Mouse (Mus musculus) intestine, embryonic 15.5 days (tissue): Measurements from ENCODE around the gene Gjd3. TPM values are rescaled to one million over a fixed set of nuclear protein-coding genes. Genes with fewer than 3 reads are reported as not detected.

Experiments used
- ATAC-seq: fragments of 200-750 bp; cut with Nextera tagmentation; 2 replicates; pipeline ENCODE4 v1.8.0; 2017; ENCODE audit warnings: moderate TSS enrichment, moderate library complexity
- H3K27ac ChIP-seq: fragments of 300-500 bp; sonication (generic); 2 replicates; pipeline ENCODE4 v1.5.1; 2015; ENCODE audit warnings: mild to moderate bottlenecking, inconsistent platforms
- H3K27me3 ChIP-seq: fragments of 300-500 bp; sonication (generic); replicated peaks from 2 replicates; pipeline ENCODE4 v1.6.1; 2015; ENCODE audit warnings: inconsistent platforms
- H3K36me3 ChIP-seq: fragments of 300-500 bp; sonication (generic); 2 replicates; pipeline ENCODE4 v1.6.1; 2015; ENCODE audit warnings: inconsistent platforms
- H3K4me1 ChIP-seq: fragments of 300-500 bp; sonication (generic); replicated peaks from 2 replicates; pipeline ENCODE4 v1.6.1; 2015; ENCODE audit warnings: inconsistent platforms
- H3K4me2 ChIP-seq: fragments of 300-500 bp; sonication (generic); replicated peaks from 2 replicates; pipeline ENCODE4 v1.6.1; 2015; ENCODE audit warnings: mild to moderate bottlenecking, inconsistent platforms
- H3K4me3 ChIP-seq: fragments of 300-500 bp; sonication (generic); replicated peaks from 2 replicates; pipeline ENCODE4 v1.5.1; 2015; ENCODE audit warnings: inconsistent platforms
- H3K9ac ChIP-seq: fragments of 300-500 bp; sonication (generic); 2 replicates; pipeline ENCODE4 v1.6.1; 2015; ENCODE audit warnings: inconsistent platforms
- H3K9me3 ChIP-seq: fragments of 300-500 bp; sonication (generic); 2 replicates; pipeline ENCODE4 v1.6.1; 2016; ENCODE audit warnings: inconsistent platforms
- WGBS: fragments of 180-500 bp; shearing (Covaris S2); methylation state at CpG from one replicate; pipeline ENCODE4 v1.1.7; 2015; 5-methylcytosine and 5-hydroxymethylcytosine counted together
- polyA plus RNA-seq: library from polyadenylated mRNA; unstranded; fragments of >200 nt; fragmentation: Nextera tagmentation; extraction: Ambion mirVana; gene quantifications from 2 replicates; pipeline ENCODE4 v1.2.1, GENCODE M21; 2015

Gjd3 gene
- polyA plus RNA-seq, 1 experiment from 2014 or later: 0.35 TPM

- H3K4me2 ChIP-seq: peak overlapping the region; percentile 98
- H3K27me3 ChIP-seq: no peaks in the 10 kb centered on the region
- no peaks in the 10 kb centered on the region for H3K9me3 ChIP-seq
- H3K9ac ChIP-seq: peak overlapping the region; percentile 26; the same call in 1 of the 2 replicates
- H3K27ac ChIP-seq: peak overlapping the region; percentile 97
- peaks cover 9% of the 10 kb centered on the region; the same call in 1 of the 2 replicates for H3K36me3 ChIP-seq
- H3K4me3 ChIP-seq: peak overlapping the region; percentile 78
- whole genome bisulfite sequencing: 18% methylated on average over 11 of the region's 11 CpGs
- no peak for ATAC-seq
- peaks cover 90% of the 10 kb centered on the region for H3K4me1 ChIP-seq
Measured at GRCm38 (mm10) chr11:98965416-98966077, 17.3 kb downstream of the Gjd3 start.

- Histone ChIP-seq H3K27me3 (no peaks in the 10 kb centered on the region), H3K9ac (peak overlapping the region; percentile 33), H3K9me3 (no peaks in the 10 kb centered on the region), H3K4me1 (peaks cover 84% of the 10 kb centered on the region), H3K27ac (peak overlapping the region; percentile 97), H3K36me3 (peaks cover 9% of the 10 kb centered on the region; the same call in 1 of the 2 replicates), H3K4me2 (peak overlapping the region; percentile 98), H3K4me3 (peak overlapping the region; percentile 78)
- 23% methylated on average over 15 of the region's 15 CpGs for WGBS
- 0 out of 2 replicates have a peak, but pooled peaks have one; percentile 5 for ATAC-seq
Measured at GRCm38 (mm10) chr11:98964616-98965415, 18.0 kb downstream of the Gjd3 start.

- Histone ChIP-seq H3K4me3 (peak overlapping the region; percentile 78), H3K27ac (peak overlapping the region; percentile 97), H3K9ac (peak overlapping the region; percentile 33), H3K36me3 (peaks cover 9% of the 10 kb centered on the region; the same call in 1 of the 2 replicates), H3K9me3 (no peaks in the 10 kb centered on the region), H3K4me1 (peaks cover 79% of the 10 kb centered on the region), H3K4me2 (peak overlapping the region; percentile 98), H3K27me3 (no peaks in the 10 kb centered on the region)
- 6% methylated on average over 6 of the region's 6 CpGs for WGBS
- ATAC-seq: no peak
Measured at GRCm38 (mm10) chr11:98964201-98964615, 18.6 kb downstream of the Gjd3 start.

- Histone ChIP-seq H3K27me3 (no peaks in the 10 kb centered on the region), H3K27ac (peak overlapping the region; percentile 97), H3K4me3 (peak overlapping the region; percentile 78), H3K4me1 (peaks cover 77% of the 10 kb centered on the region), H3K9ac (peak overlapping the region; percentile 75), H3K9me3 (no peaks in the 10 kb centered on the region), H3K4me2 (peak overlapping the region; percentile 98), H3K36me3 (peaks cover 9% of the 10 kb centered on the region; the same call in 1 of the 2 replicates)
- ATAC-seq: peak; percentile 83
- WGBS: under 1% methylated on average over 32 of the region's 32 CpGs
Measured at GRCm38 (mm10) chr11:98963191-98964021, 19.4 kb downstream of the Gjd3 start.

- peaks cover 68% of the 10 kb centered on the region for H3K4me1 ChIP-seq
- peaks cover 5% of the 10 kb centered on the region; the same call in 1 of the 2 replicates for H3K36me3 ChIP-seq
- H3K9ac ChIP-seq: peak overlapping the region; percentile 75
- H3K4me2 ChIP-seq: peak overlapping the region; percentile 98
- H3K27me3 ChIP-seq: no peaks in the 10 kb centered on the region
- no peaks in the 10 kb centered on the region for H3K9me3 ChIP-seq
- no peak for ATAC-seq
- 14% methylated on average over 12 of the region's 12 CpGs for whole genome bisulfite sequencing
- peak overlapping the region; percentile 97 for H3K27ac ChIP-seq
- peak overlapping the region; percentile 78 for H3K4me3 ChIP-seq
Measured at GRCm38 (mm10) chr11:98962421-98963095, 20.3 kb downstream of the Gjd3 start.

- 7% methylated on average over 8 of the region's 8 CpGs for WGBS
- Histone ChIP-seq H3K9ac (peak overlapping the region; percentile 75), H3K36me3 (peaks cover 3% of the 10 kb centered on the region; the same call in 1 of the 2 replicates), H3K4me1 (peaks cover 60% of the 10 kb centered on the region), H3K4me2 (peak overlapping the region; percentile 98), H3K9me3 (no peaks in the 10 kb centered on the region), H3K27ac (peak overlapping the region; percentile 94), H3K4me3 (peak overlapping the region; percentile 78), H3K27me3 (no peaks in the 10 kb centered on the region)
- no peak for ATAC-seq
Measured at GRCm38 (mm10) chr11:98961766-98962165, 21.1 kb downstream of the Gjd3 start.

GRCm38 (mm10) chr11:98961051-98961592 lies 21.7 kb downstream of the Gjd3 start:
- H3K4me2 ChIP-seq: peak overlapping the region; percentile 98
- H3K4me1 ChIP-seq: peaks cover 57% of the 10 kb centered on the region
- H3K9ac ChIP-seq: peak overlapping the region; percentile 75
- no peaks in the 10 kb centered on the region for H3K27me3 ChIP-seq
- ATAC-seq: no peak
- no peaks in the 10 kb centered on the region for H3K9me3 ChIP-seq
- WGBS: 4% methylated on average over 18 of the region's 18 CpGs
- peak overlapping the region; percentile 94 for H3K27ac ChIP-seq
- H3K4me3 ChIP-seq: peak overlapping the region; percentile 78
- H3K36me3 ChIP-seq: no peaks in the 10 kb centered on the region

GRCm38 (mm10) chr11:98960313-98960906 lies 22.4 kb downstream of the Gjd3 start:
- H3K9ac ChIP-seq: peak overlapping the region; percentile 75
- WGBS: under 1% methylated on average over 53 of the region's 53 CpGs
- H3K4me3 ChIP-seq: peak overlapping the region; percentile 78
- peak; percentile 53 for ATAC-seq
- no peaks in the 10 kb centered on the region for H3K27me3 ChIP-seq
- H3K27ac ChIP-seq: peak overlapping the region; percentile 94
- no peaks in the 10 kb centered on the region for H3K9me3 ChIP-seq
- no peaks in the 10 kb centered on the region for H3K36me3 ChIP-seq
- H3K4me1 ChIP-seq: peaks cover 54% of the 10 kb centered on the region
- peak overlapping the region; percentile 98 for H3K4me2 ChIP-seq

GRCm38 (mm10) chr11:98959437-98960312 lies 23.1 kb downstream of the Gjd3 start:
- H3K9me3 ChIP-seq: no peaks in the 10 kb centered on the region
- H3K27ac ChIP-seq: peak overlapping the region; percentile 94
- H3K27me3 ChIP-seq: no peaks in the 10 kb centered on the region
- WGBS: under 1% methylated on average over 43 of the region's 43 CpGs
- H3K36me3 ChIP-seq: no peaks in the 10 kb centered on the region
- peaks cover 54% of the 10 kb centered on the region for H3K4me1 ChIP-seq
- peak overlapping the region; percentile 75 for H3K9ac ChIP-seq
- peak; percentile 39 for ATAC-seq
- H3K4me2 ChIP-seq: peak overlapping the region; percentile 98
- peak overlapping the region; percentile 78 for H3K4me3 ChIP-seq

GRCm38 (mm10) chr11:98956340-98956739 lies 26.5 kb downstream of the Gjd3 start:
- no peaks in the 10 kb centered on the region for H3K9me3 ChIP-seq
- peaks cover 50% of the 10 kb centered on the region for H3K4me1 ChIP-seq
- 64% methylated on average over 10 of the region's 10 CpGs for WGBS

More at GRCm38 (mm10) chr11:98956340-98956739, 26.5 kb downstream of the Gjd3 start:
- no peak for ATAC-seq
- no peaks in the 10 kb centered on the region for H3K36me3 ChIP-seq
- no peak overlapping the region for H3K4me2 ChIP-seq
- H3K27ac ChIP-seq: no peak overlapping the region
- no peak overlapping the region for H3K4me3 ChIP-seq
- H3K9ac ChIP-seq: no peak overlapping the region
- no peaks in the 10 kb centered on the region for H3K27me3 ChIP-seq
